Mouse (Mus musculus) MEL (cell line): Measurements from ENCODE around the gene Fam160a1.

Source experiments
- BHLHE40 ChIP-seq: IDR thresholded peaks from 2 replicates; pipeline ENCODE4 v1.6.1; 2012; ENCODE audit warnings: low read depth, mild to moderate bottlenecking, inconsistent platforms, low read length, improper control_type of control experiment, borderline replicate concordance
- CHD2 ChIP-seq: IDR thresholded peaks from 2 replicates; pipeline ENCODE4 v1.6.1; 2011; ENCODE audit warnings: low read length, improper control_type of control experiment
- CTCF ChIP-seq, 3 experiments: IDR thresholded peaks in 2 of 3; conservative IDR thresholded peaks in 1 of 3; 2 replicates each; pipeline ENCODE4 v1.5.1; 2011 to 2012; ENCODE audit warnings: low read length in 3 of 3, low read depth in 2 of 3, mild to moderate bottlenecking in 2 of 3, improper control_type of control experiment in 1 of 3, inconsistent platforms in 1 of 3, mixed read lengths in 1 of 3, moderate library complexity in 1 of 3; ENCODE audit not compliant: control insufficient read depth in 1 of 3, insufficient read depth in 1 of 3, poor library complexity in 1 of 3, severe bottlenecking in 1 of 3
- EP300 ChIP-seq, 2 experiments: IDR thresholded peaks; 2 replicates each; pipeline ENCODE4 v1.6.1; 2011; ENCODE audit warnings: improper control_type of control experiment in 2 of 2, low read length in 2 of 2, low read depth in 1 of 2, mild to moderate bottlenecking in 1 of 2
- GATA1 ChIP-seq: IDR thresholded peaks from 2 replicates; pipeline ENCODE4 v1.6.1; 2011; ENCODE audit warnings: low read depth, low read length, improper control_type of control experiment
- HCFC1 ChIP-seq: IDR thresholded peaks from 2 replicates; pipeline ENCODE4 v1.6.1; 2012; ENCODE audit warnings: low read depth, mild to moderate bottlenecking, inconsistent platforms, low read length, improper control_type of control experiment, moderate library complexity
- MAZ ChIP-seq: IDR thresholded peaks from 2 replicates; pipeline ENCODE4 v1.6.1; 2012; ENCODE audit warnings: low read depth, mild to moderate bottlenecking, inconsistent platforms, low read length, improper control_type of control experiment
- POLR2A ChIP-seq, 2 experiments: IDR thresholded peaks; 2 replicates each; pipeline ENCODE4 v1.6.1; 2011 to 2012; ENCODE audit warnings: low read length in 2 of 2, mild to moderate bottlenecking in 2 of 2, control low read depth in 1 of 2, improper control_type of control experiment in 1 of 2, low read depth in 1 of 2, moderate library complexity in 1 of 2; ENCODE audit not compliant: control insufficient read depth in 1 of 2, insufficient read depth in 1 of 2, poor library complexity in 1 of 2
- RCOR1 ChIP-seq: IDR thresholded peaks from 2 replicates; pipeline ENCODE4 v1.6.1; 2012; ENCODE audit warnings: low read depth, mild to moderate bottlenecking, inconsistent platforms, low read length, improper control_type of control experiment
- TAL1 ChIP-seq: IDR thresholded peaks from 2 replicates; pipeline ENCODE4 v1.6.1; 2012; ENCODE audit warnings: mild to moderate bottlenecking, inconsistent platforms, low read length, moderate library complexity, mixed read lengths
- USF1 ChIP-seq: IDR thresholded peaks from 2 replicates; pipeline ENCODE4 v1.6.1; 2014; ENCODE audit warnings: low read depth, mild to moderate bottlenecking, inconsistent platforms, low read length, improper control_type of control experiment, moderate library complexity
- ZKSCAN1 ChIP-seq: IDR thresholded peaks from 2 replicates; pipeline ENCODE4 v1.6.1; 2012; ENCODE audit warnings: low read depth, mild to moderate bottlenecking, inconsistent platforms, low read length, improper control_type of control experiment, moderate library complexity

DNA sequence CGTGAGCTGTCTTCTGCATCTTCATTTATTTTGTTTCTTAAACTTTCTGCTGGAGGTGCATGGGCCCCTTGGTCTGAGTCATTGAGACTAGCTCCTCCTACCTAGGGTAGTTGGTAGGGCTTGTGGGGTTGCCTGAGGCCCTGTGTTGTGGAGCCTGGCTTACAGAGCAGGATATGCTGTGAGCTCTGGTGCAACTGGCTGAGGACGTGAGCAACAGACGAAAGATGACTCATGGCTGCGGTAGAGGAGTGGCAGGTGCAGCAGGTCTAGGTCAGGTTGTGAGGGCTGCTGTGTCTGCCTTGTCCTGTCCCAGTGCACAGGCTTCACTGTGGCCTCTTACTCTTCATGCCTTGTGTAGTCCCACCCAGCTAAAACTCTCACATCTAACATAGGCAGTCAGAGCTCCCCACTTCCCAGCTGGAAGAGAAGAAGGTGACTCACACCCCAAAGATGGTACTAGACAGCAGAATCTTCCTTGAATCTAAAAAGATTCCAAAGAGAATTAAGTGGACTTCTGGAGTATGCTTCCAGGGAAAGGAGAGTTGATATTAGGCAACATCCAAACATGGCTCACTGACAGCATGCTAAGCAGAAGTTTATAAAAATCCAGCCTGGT lies 187.1 kb downstream of the Fam160a1 start:
- no peak for TF ChIP-seq CTCF (IDR thresholded peaks at IDR 0.05 in 2 of 3, conservative IDR thresholded peaks at IDR 0.05 in 1 of 3; ENCODE audit: control insufficient read depth in 1 of 3, insufficient read depth in 1 of 3, low read depth in 2 of 3, low read length in 3 of 3, poor library complexity in 1 of 3, severe bottlenecking in 1 of 3)
- TF ChIP-seq MAZ: no peak
- TF ChIP-seq POLR2A (IDR thresholded peaks at IDR 0.05; ENCODE audit: control insufficient read depth in 1 of 2, insufficient read depth in 1 of 2, low read depth in 1 of 2, low read length in 2 of 2, poor library complexity in 1 of 2): no peak
- TF ChIP-seq RCOR1: no peak
- no peak for TF ChIP-seq EP300 (IDR thresholded peaks at IDR 0.05; ENCODE audit: low read depth in 1 of 2, low read length in 2 of 2)
- no peak for TF ChIP-seq CHD2
- no peak for TF ChIP-seq ZKSCAN1
- TF ChIP-seq BHLHE40: no peak
- no peak for TF ChIP-seq USF1
- TF ChIP-seq HCFC1: no peak
- TF ChIP-seq TAL1: no peak
- TF ChIP-seq GATA1: no peak
